Mouse (Mus musculus): ENCODE measurements around the gene Pwp2.
"Not testable (repeated sequence)": the region's sequence is repeated elsewhere in the genome, so short reads cannot be mapped to it uniquely, and the experiment has no call there.

Gene Pwp2

GRCm38 (mm10) chr10:78140843-78141242, 44.1 kb downstream of the Pwp2 start:
- DNase-seq (ENCODE audit: low spot score) = no peak

DNA sequence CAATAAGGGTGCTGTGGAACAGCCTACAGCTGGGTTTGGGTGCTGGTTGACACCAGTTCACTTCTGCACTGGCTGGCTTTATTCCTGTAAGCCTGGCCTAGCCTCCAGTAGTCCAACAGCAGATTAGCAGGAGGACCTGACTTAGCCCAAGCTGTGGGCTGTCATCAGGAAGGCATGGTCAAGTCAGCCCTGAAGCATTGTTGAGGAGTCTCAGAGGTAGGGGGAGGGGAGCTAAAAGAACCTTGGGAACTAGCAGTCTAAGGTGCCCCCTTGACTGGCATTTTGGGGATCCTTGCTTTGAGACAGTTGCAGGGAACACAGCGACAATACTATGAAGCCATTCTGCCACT, 44.7 kb downstream of the Pwp2 start:
- no peak for DNase-seq (ENCODE audit: low spot score)

DNA sequence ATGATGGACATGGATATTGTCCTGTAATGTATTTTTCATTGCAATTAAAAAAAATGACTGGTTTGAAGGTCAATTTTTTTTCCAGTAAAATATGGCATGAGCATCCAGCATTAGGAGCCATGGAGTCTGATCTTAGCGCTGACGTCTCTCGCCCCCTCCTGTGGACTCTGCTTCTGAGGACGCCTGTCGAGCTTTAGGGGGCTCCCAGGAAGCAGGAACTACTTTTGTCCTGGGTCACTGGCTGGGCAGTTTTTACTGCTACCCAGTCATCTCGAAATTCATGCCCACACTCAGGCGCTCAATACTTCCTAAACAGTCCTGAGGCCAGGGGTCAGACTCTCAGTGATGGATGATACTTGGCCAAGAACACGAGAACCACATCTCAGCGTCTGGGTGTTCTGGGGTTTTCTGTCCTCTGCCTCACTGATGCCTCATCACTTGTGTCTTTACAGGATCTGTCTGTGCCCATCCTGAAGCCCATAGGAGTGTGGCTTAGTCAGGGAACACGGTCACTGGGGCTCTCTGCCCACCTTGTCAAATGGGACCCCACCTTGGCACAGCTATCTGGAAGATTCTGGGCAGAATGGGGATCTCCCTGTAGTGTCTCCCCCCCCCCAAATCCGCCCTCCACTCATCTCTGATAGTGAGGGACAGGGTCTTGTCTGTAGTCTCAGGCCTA, 45.2 kb downstream of the Pwp2 start:
- DNase-seq (ENCODE audit: low spot score) = no peak

- DNase-seq (ENCODE audit: low spot score) = no peak
These were observed 46.0 kb downstream of the Pwp2 start for GRCm38 (mm10) chr10:78138812-78139523.

DNA sequence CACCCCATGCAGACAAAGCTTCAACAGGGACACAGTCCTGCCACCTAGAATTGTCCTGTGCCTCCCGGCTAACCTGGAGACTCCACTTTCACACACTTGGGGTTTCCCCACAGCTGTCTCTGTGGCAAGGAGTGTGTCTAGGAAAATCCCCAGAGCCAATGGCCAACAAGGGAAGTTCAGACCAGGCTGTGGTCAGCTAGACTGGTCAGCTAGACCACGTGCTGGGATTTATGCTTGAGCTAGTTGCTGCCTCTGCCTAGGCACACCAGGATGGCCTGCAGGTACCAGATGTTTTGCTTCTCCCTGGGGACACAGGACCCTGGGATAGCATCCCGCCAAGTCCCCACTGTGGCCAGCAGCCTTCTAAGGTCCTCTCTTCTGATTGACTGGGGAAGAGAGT, 47.8 kb downstream of the Pwp2 start:
- no peak for DNase-seq (ENCODE audit: low spot score)

DNA sequence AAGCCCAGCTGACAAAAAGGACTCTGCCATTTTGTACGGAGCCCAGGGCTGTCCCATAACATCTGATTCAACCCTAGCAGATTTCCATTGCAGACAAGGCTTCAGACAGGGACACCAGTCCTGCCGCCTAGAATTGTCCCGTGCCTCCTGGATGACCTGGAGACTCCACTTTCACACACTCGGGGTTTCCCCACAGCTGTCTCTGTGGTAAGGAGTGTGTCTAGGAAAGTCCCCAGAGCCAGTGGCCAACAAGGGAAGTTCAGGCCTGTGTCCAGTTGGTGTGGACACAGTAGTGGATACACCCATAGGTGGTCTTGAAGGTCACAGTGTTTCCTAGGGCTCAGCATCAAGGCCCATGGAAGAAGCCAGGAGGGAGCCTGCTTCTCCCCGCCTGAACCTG, 49.0 kb downstream of the Pwp2 start:
- no peak for DNase-seq (ENCODE audit: low spot score)

DNA sequence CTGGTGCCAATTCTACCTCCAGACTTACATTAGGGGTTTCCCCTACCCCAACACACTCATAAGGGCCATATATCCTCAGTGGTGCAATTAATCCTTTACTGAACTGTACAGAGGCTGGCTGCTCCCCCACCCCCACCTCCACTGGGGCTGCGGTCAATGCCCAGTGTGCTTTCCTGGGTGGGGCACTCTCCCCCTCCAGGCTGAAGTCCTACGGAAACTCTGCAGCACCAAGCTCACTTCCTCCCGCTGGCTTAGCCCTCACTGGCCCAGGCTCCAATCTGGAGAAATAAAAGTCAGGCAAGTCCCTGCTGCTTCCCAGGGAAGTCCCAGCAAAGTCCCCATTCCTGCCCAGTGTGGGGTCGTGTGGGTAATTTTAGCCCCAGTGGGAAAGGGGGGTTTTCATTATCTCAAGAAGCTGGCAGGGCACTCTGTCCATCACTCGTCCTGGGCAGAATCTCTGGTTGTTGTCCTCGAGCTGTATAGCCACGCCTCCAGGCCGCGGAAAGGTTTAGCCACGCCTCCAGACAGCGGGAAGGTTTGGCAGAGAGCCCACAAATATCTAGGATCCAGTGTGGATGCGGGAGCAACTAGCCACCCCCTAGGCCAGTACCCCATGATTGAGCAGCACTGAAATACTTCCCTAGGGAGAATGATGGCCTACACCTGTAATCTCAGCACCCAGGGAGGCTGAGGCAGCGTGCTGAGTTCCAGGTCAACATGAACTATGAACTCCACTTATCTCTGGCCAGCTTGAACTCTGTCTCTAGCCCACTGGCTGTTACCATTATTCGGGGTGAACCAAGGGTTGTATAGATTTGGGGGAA, 49.8 kb downstream of the Pwp2 start:
- DNase-seq (ENCODE audit: low spot score) = peak; percentile 87

DNA sequence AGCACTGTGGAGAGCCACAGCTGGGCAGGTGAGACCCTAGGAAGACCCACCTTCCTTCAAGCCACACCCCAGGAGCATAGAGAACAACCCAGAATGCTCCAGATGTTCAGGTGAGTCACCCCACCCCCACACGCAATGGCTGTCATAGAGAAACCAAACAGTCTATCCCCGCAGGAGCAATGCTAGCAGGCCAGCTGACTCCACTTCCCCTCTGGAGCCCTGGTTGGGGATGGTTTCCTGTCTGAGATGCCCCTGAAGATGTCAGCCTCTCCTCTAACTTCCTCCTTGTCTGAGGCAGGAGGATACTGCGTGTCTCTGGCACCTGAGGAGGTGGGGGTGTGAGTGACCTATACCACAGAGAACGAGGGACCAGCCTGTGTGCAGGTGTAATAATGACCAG, 50.5 kb downstream of the Pwp2 start:
- DNase-seq (ENCODE audit: low spot score) = no peak

GRCm38 (mm10) chr10:78129998-78130397, 55.0 kb downstream of the Pwp2 start:
- DNase-seq (ENCODE audit: low spot score) = no peak

DNA sequence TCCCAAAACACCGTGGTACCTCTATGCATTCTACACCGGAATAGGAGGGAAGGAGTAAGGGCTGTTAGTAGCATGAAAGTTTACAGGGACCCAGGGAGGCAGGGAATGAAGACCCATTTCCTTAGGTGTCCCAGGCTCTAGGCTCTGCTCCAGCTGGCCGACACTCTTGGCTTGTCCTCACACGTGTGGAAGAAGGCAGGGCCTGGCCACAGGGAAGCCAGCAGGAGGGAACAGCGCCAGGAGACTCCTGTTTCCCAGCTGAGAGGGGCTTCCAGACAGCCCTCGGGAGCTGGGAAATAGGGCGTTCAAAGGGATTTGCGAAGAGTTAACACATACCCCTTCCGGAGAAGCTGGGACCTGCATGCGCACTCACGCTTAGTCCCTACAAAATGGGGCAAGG, 55.5 kb downstream of the Pwp2 start:
- DNase-seq (ENCODE audit: low spot score) = no peak

- no peak for DNase-seq (ENCODE audit: low spot score)
These were observed 56.3 kb downstream of the Pwp2 start for GRCm38 (mm10) chr10:78128647-78129046.

DNA sequence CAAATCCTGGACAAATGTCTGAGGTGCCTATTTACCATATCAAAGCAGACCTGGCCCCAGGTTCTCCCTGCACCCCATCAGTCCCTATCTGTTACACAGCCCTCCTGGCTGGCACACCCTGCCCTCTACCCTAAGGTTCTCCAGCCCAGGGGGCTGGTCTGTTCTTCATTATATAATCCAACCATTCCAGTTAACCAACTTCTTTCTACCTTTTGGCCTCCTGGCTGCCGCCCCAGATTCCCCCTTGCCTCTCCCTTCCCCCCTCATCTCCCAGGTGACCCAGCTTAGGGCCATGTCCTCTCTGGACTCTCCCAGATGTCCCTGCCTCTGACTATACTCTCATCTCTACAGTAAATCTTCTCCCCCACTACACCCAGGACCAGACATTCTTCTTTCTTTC, 57.0 kb downstream of the Pwp2 start:
- no peak for DNase-seq (ENCODE audit: low spot score)

GRCm38 (mm10) chr10:78127046-78127870, 57.7 kb downstream of the Pwp2 start:
- no peak for DNase-seq (ENCODE audit: low spot score)

- no peak for DNase-seq (ENCODE audit: low spot score)
These were observed 58.6 kb downstream of the Pwp2 start for GRCm38 (mm10) chr10:78126311-78126710.

DNA sequence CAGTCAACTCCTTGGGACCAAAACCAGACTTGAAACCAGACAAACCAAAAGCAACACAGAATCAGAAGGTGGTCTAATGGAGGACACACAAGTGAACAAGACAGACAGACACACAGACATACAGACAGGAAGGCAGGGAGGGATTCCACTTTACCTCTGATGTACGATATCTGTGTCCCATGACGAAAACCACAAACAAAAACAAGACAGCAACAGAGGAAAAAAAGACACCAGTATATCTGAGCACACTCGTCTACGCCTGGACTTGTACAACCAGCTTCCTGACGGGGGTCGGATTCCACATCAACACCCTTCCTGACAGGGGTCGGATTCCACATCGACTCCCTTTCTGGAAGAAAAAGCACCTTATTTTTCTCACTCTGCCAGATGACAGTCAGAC, 59.9 kb downstream of the Pwp2 start:
- DNase-seq (ENCODE audit: low spot score) = not testable (repeated sequence)

DNA sequence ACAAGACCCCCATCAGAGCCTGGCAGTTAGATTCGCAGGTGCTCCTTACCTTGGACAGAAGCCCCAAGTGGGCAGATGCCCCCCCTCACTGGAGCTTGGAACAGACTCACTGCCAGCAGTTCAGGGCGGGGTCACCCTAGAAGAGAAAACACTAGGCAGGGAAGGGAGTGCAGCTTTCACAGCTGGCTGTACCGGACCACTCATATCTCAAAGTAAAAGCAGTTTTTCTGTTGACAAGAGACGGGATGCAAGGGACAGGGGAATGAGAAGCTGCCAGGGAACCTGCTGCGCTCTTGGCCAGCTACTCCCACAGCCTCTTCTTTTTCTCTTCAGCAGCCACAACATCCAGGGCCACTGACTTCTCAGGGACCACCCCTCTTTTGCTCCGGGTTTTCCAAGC, 60.8 kb downstream of the Pwp2 start:
- not testable (repeated sequence) for DNase-seq (ENCODE audit: low spot score)
